ENCODE assay signal across 14 mouse cellular contexts in genomic region chr9:44070844-44071231, GRCm38 (mm10). TPM values are rescaled to one million over a fixed set of nuclear protein-coding genes. Genes with fewer than 3 reads are reported as not detected.
DNase-seq lines count a peak whose midpoint lies in the region; ATAC-seq and TF ChIP-seq lines count a peak whose summit lies in the region.
"Had no signal": no experiment of that assay in that cellular context is flagged by ENCODE, and none has a peak within 500 bp of the region (broad histone marks: within the 10 kb centered on the region; RNA-seq: fewer than 3 reads in every experiment).

No protein-coding gene starts in this region.

- TF ChIP-seq CTCF in cerebellum, adult 2 months (IDR thresholded peaks at IDR 0.05; ENCODE audit: borderline replicate concordance, insufficient read depth, low read depth, low read length): no peak

- peaks cover 37% of the 10 kb centered on the region for H3K4me1 ChIP-seq in cerebellum, adult 2 months (ENCODE audit: control insufficient read depth, insufficient read depth, low read length)
- H3K4me1 ChIP-seq in hindbrain, embryonic 10.5 days (replicated peaks): peaks cover 81% of the 10 kb centered on the region
- H3K4me1 ChIP-seq in hindbrain, embryonic 16.5 days (ENCODE audit: control insufficient read depth, insufficient read depth, low read depth, low read length): no peaks in the 10 kb centered on the region
- H3K4me1 ChIP-seq in neural tube, embryonic 15.5 days: peaks cover 31% of the 10 kb centered on the region

- H3K9me3 ChIP-seq in hindbrain, embryonic 10.5 days: no peaks in the 10 kb centered on the region
- no peaks in the 10 kb centered on the region for H3K9me3 ChIP-seq in hindbrain, embryonic 16.5 days (ENCODE audit: control insufficient read depth, low read length)
- H3K9me3 ChIP-seq in neural tube, embryonic 15.5 days (replicated peaks): no peaks in the 10 kb centered on the region

- no peak overlapping the region for H3K4me2 ChIP-seq in hindbrain, embryonic 16.5 days (ENCODE audit: low read length)
- H3K4me2 ChIP-seq in neural tube, embryonic 15.5 days: no peak overlapping the region

- DNase-seq in cerebellum, adult 9-10 months: peak; percentile 38
- no peak for DNase-seq in cerebellum, adult 2 months
- no peak for DNase-seq in hindbrain, embryonic 10.5 days (ENCODE audit: low spot score)
- DNase-seq in neural tube, embryonic 10.5 days (ENCODE audit: extremely low spot score, low spot score): peak; percentile 34
- no peak for DNase-seq in lung, postnatal 4 days
- no peak for DNase-seq in cerebellum, adult 11-12 months
- DNase-seq: cerebellum, postnatal 36 days; kidney, postnatal 25 days; left cerebral cortex, postnatal 4 days; liver, postnatal 0 days; right cerebral cortex, postnatal 25 days had no signal

- no peak overlapping the region for H3K27ac ChIP-seq in cerebellum, adult 2 months (ENCODE audit: insufficient read depth, low read length)
- H3K27ac ChIP-seq in hindbrain, embryonic 10.5 days: peak overlapping the region; percentile 80
- H3K27ac ChIP-seq in hindbrain, embryonic 16.5 days (ENCODE audit: low read depth, low read length): no peak overlapping the region
- H3K27ac ChIP-seq in neural tube, embryonic 15.5 days (replicated peaks): no peak overlapping the region

- no peak for TF ChIP-seq POLR2A in cerebellum, adult 2 months (IDR thresholded peaks at IDR 0.05; ENCODE audit: borderline replicate concordance, insufficient read depth, low read length)

- no peak overlapping the region for H3K4me3 ChIP-seq in cerebellum, adult 2 months (replicated peaks; ENCODE audit: insufficient read depth, low read depth, low read length)
- H3K4me3 ChIP-seq in hindbrain, embryonic 10.5 days: no peak overlapping the region
- H3K4me3 ChIP-seq in hindbrain, embryonic 16.5 days (ENCODE audit: low read length): no peak overlapping the region
- no peak overlapping the region for H3K4me3 ChIP-seq in neural tube, embryonic 15.5 days (replicated peaks)

- H3K9ac ChIP-seq in hindbrain, embryonic 16.5 days (ENCODE audit: low read depth, low read length): no peak overlapping the region
- H3K9ac ChIP-seq in neural tube, embryonic 15.5 days (replicated peaks): no peak overlapping the region
- H3K9ac ChIP-seq: liver, postnatal 0 days had no signal

- 79% methylated on average over 8 of the region's 8 CpGs for WGBS in cerebellum, adult 2 months
- WGBS in hindbrain, embryonic 10.5 days: 44% methylated on average over 8 of the region's 8 CpGs
- 46% methylated on average over 8 of the region's 8 CpGs for WGBS in hindbrain, embryonic 16.5 days
- WGBS in neural tube, embryonic 15.5 days: 37% methylated on average over 8 of the region's 8 CpGs

- H3K36me3 ChIP-seq in hindbrain, embryonic 10.5 days: 0 out of 2 replicates have a peak, but pooled peaks cover 2% of the 10 kb centered on the region
- H3K36me3 ChIP-seq in hindbrain, embryonic 16.5 days (ENCODE audit: control insufficient read depth, insufficient read depth, low read length): no peaks in the 10 kb centered on the region
- H3K36me3 ChIP-seq in neural tube, embryonic 15.5 days: no peaks in the 10 kb centered on the region

- no peak for ATAC-seq in hindbrain, embryonic 16.5 days
- no peak for ATAC-seq in neural tube, embryonic 15.5 days (ENCODE audit: low FRiP score)
- ATAC-seq: liver, postnatal 0 days had no signal

- H3K27me3 ChIP-seq in cerebellum, adult 2 months (ENCODE audit: control insufficient read depth, insufficient read depth, low read length): no peaks in the 10 kb centered on the region
- peaks cover 43% of the 10 kb centered on the region for H3K27me3 ChIP-seq in hindbrain, embryonic 10.5 days (ENCODE audit: insufficient read depth, poor library complexity, severe bottlenecking)
- no peaks in the 10 kb centered on the region for H3K27me3 ChIP-seq in hindbrain, embryonic 16.5 days (replicated peaks; ENCODE audit: control insufficient read depth, insufficient read depth, low read length)
- peaks cover 4% of the 10 kb centered on the region; the same call in 1 of the 2 replicates for H3K27me3 ChIP-seq in neural tube, embryonic 15.5 days (replicated peaks)

RNA-seq across cellular contexts. Expression of gene Usp2, which starts 4.0 kb away (rescaled TPM):
- 43.5 and 47.1 TPM in 2 replicates for polyA plus RNA-seq in cerebellum, adult 2 months (2012; rRNA removed)
- polyA plus RNA-seq in hindbrain, embryonic 10.5 days (2016; fragmentation: Nextera tagmentation; extraction: Ambion mirVana): 13.5 and 14.3 TPM in 2 replicates
- 12.8 and 18.6 TPM in 2 replicates for polyA plus RNA-seq in hindbrain, embryonic 16.5 days (2015; fragmentation: Nextera tagmentation; extraction: Ambion mirVana)
- 13.1 and 13.3 TPM in 2 replicates for polyA plus RNA-seq in neural tube, embryonic 15.5 days (2015; fragmentation: Nextera tagmentation; extraction: Ambion mirVana)

RNA-seq across cellular contexts. Expression of gene Thy1, which starts 27.7 kb away (rescaled TPM):
- polyA plus RNA-seq in cerebellum, adult 2 months (2012; rRNA removed): 860 and 925 TPM in 2 replicates
- 0.14 TPM in 1 of 2 replicates, not detected in the other for polyA plus RNA-seq in hindbrain, embryonic 10.5 days (2016; fragmentation: Nextera tagmentation; extraction: Ambion mirVana)
- polyA plus RNA-seq in hindbrain, embryonic 16.5 days (2015; fragmentation: Nextera tagmentation; extraction: Ambion mirVana): 10.2 and 18.7 TPM in 2 replicates
- 13.0 and 26.6 TPM in 2 replicates for polyA plus RNA-seq in neural tube, embryonic 15.5 days (2015; fragmentation: Nextera tagmentation; extraction: Ambion mirVana)

RNA-seq across cellular contexts. Expression of gene Mfrp, which starts 30.7 kb away (rescaled TPM):
- 2.7 and 7.3 TPM in 2 replicates for polyA plus RNA-seq in cerebellum, adult 2 months (2012; rRNA removed)
- 0.14 and 0.30 TPM in 2 replicates for polyA plus RNA-seq in hindbrain, embryonic 10.5 days (2016; fragmentation: Nextera tagmentation; extraction: Ambion mirVana)
- 0.20 and 0.31 TPM in 2 replicates for polyA plus RNA-seq in hindbrain, embryonic 16.5 days (2015; fragmentation: Nextera tagmentation; extraction: Ambion mirVana)
- polyA plus RNA-seq in neural tube, embryonic 15.5 days (2015; fragmentation: Nextera tagmentation; extraction: Ambion mirVana): 0.08 and 0.28 TPM in 2 replicates
- polyA plus RNA-seq: liver, postnatal 0 days; neural tube, embryonic 14.5 days had no signal

RNA-seq across cellular contexts. Expression of gene C1qtnf5, which starts 36.2 kb away (rescaled TPM):
- polyA plus RNA-seq in cerebellum, adult 2 months (2012; rRNA removed): 26.0 and 29.1 TPM in 2 replicates
- 0.31 and 1.1 TPM in 2 replicates for polyA plus RNA-seq in hindbrain, embryonic 10.5 days (2016; fragmentation: Nextera tagmentation; extraction: Ambion mirVana)
- polyA plus RNA-seq in hindbrain, embryonic 16.5 days (2015; fragmentation: Nextera tagmentation; extraction: Ambion mirVana): 8.5 and 9.5 TPM in 2 replicates
- 5.8 and 9.3 TPM in 2 replicates for polyA plus RNA-seq in neural tube, embryonic 15.5 days (2015; fragmentation: Nextera tagmentation; extraction: Ambion mirVana)

RNA-seq across cellular contexts. Expression of gene Gm49380, which starts 42.5 kb away (rescaled TPM):
- polyA plus RNA-seq in cerebellum, adult 2 months (2012; rRNA removed): 0.41 and 0.75 TPM in 2 replicates
- 0.22 and 0.75 TPM in 2 replicates for polyA plus RNA-seq in hindbrain, embryonic 10.5 days (2016; fragmentation: Nextera tagmentation; extraction: Ambion mirVana)
- polyA plus RNA-seq in hindbrain, embryonic 16.5 days (2015; fragmentation: Nextera tagmentation; extraction: Ambion mirVana): 0.14 and 0.24 TPM in 2 replicates
- polyA plus RNA-seq in neural tube, embryonic 15.5 days (2015; fragmentation: Nextera tagmentation; extraction: Ambion mirVana): 0.15 and 0.58 TPM in 2 replicates
- polyA plus RNA-seq: liver, postnatal 0 days had no signal

Comparison
In these comparisons a context has a peak if more than half of its experiments do, and no peak if none do; other contexts are left out.
1. DNase-seq: peak in cerebellum, adult 9-10 months (single experiment) and neural tube, embryonic 10.5 days (single experiment); none in cerebellum, adult 2 months (0 of 2), hindbrain, embryonic 10.5 days (single experiment), lung, postnatal 4 days (0 of 2) and cerebellum, adult 11-12 months (single experiment).
2. RNA of gene Thy1, which starts 27.7 kb away (polyA plus RNA-seq): 860 to 925 TPM in cerebellum, adult 2 months; 10.2 to 18.7 TPM in hindbrain, embryonic 16.5 days, 13.0 to 26.6 TPM in neural tube, embryonic 15.5 days and 0.14 TPM in hindbrain, embryonic 10.5 days; every median in the first group is over 10 times any median in the second.